Mouse (Mus musculus): ENCODE data around the gene Lhfpl2. TPM values are rescaled to one million over a fixed set of nuclear protein-coding genes. Genes with fewer than 3 reads are reported as not detected.
A peak's percentile ranks its signal among the peaks of the same experiment; 100 is the strongest.

The Lhfpl2 gene
- polyA plus RNA-seq, 1 experiment = 15.5 TPM

- Histone ChIP-seq H3ac (ENCODE audit: control insufficient read depth, insufficient read length, low read depth) (no peak overlapping the region), H3K4me3 (ENCODE audit: insufficient read depth, poor library complexity, severe bottlenecking) (no peak overlapping the region)
Measured at GRCm38 (mm10) chr13:94188200-94189086, 130.8 kb downstream of the Lhfpl2 start.

GRCm38 (mm10) chr13:94190386-94190785 lies 132.8 kb downstream of the Lhfpl2 start:
- H3K27me3 ChIP-seq (ENCODE audit: control insufficient read depth, insufficient read depth, insufficient read length) = no peaks in the 10 kb centered on the region
- peaks cover 9% of the 10 kb centered on the region for H3K36me3 ChIP-seq (ENCODE audit: control insufficient read depth, insufficient read depth)
- no peak overlapping the region for H3K4me3 ChIP-seq (ENCODE audit: insufficient read depth, poor library complexity, severe bottlenecking)
- H3K79me2 ChIP-seq (ENCODE audit: control insufficient read depth, insufficient read depth) = peaks cover 66% of the 10 kb centered on the region
- TF ChIP-seq FOSL1 (IDR thresholded peaks at IDR 0.05; ENCODE audit: insufficient read depth, low read length, poor library complexity, severe bottlenecking) (peak; percentile 50), MAX (IDR thresholded peaks at IDR 0.05) (no peak), USF1 (IDR thresholded peaks at IDR 0.05; ENCODE audit: low read depth) (no peak), CTCF (IDR thresholded peaks at IDR 0.05; ENCODE audit: control insufficient read depth, insufficient read depth, insufficient read length) (no peak), CEBPB (IDR thresholded peaks at IDR 0.05; ENCODE audit: low read depth) (no peak), MYOD1 (IDR thresholded peaks at IDR 0.05; ENCODE audit: control insufficient read depth, insufficient read length, low read depth) (peak; percentile 88), MYOG (IDR thresholded peaks at IDR 0.05; ENCODE audit: control insufficient read depth, extremely low read depth, insufficient read length) (no peak)
- H3ac ChIP-seq (ENCODE audit: control insufficient read depth, insufficient read length, low read depth) = no peak overlapping the region
- peaks cover 12% of the 10 kb centered on the region for H3K79me3 ChIP-seq (ENCODE audit: low read depth)

More at GRCm38 (mm10) chr13:94188200-94189086, 130.8 kb downstream of the Lhfpl2 start:
- TF ChIP-seq MAX (IDR thresholded peaks at IDR 0.05) = no peak
- no peak for TF ChIP-seq MYOD1 (IDR thresholded peaks at IDR 0.05; ENCODE audit: control insufficient read depth, insufficient read length, low read depth)
- no peak for TF ChIP-seq USF1 (IDR thresholded peaks at IDR 0.05; ENCODE audit: low read depth)
- TF ChIP-seq MYOG (IDR thresholded peaks at IDR 0.05; ENCODE audit: control insufficient read depth, extremely low read depth, insufficient read length) = no peak
- no peak for TF ChIP-seq FOSL1 (IDR thresholded peaks at IDR 0.05; ENCODE audit: insufficient read depth, low read length, poor library complexity, severe bottlenecking)
- TF ChIP-seq CEBPB (IDR thresholded peaks at IDR 0.05; ENCODE audit: low read depth) = no peak
- no peak for TF ChIP-seq CTCF (IDR thresholded peaks at IDR 0.05; ENCODE audit: control insufficient read depth, insufficient read depth, insufficient read length)
- Histone ChIP-seq H3K79me2 (ENCODE audit: control insufficient read depth, insufficient read depth) (peaks cover 71% of the 10 kb centered on the region), H3K27me3 (ENCODE audit: control insufficient read depth, insufficient read depth, insufficient read length) (no peaks in the 10 kb centered on the region), H3K36me3 (ENCODE audit: control insufficient read depth, insufficient read depth) (peaks cover 9% of the 10 kb centered on the region), H3K79me3 (ENCODE audit: low read depth) (peaks cover 12% of the 10 kb centered on the region)

GRCm38 (mm10) chr13:94193227-94193626 lies 135.6 kb downstream of the Lhfpl2 start:
- peaks cover 16% of the 10 kb centered on the region for H3K36me3 ChIP-seq (ENCODE audit: control insufficient read depth, insufficient read depth)
- TF ChIP-seq MYOD1 (IDR thresholded peaks at IDR 0.05; ENCODE audit: control insufficient read depth, insufficient read length, low read depth) (no peak), MYOG (IDR thresholded peaks at IDR 0.05; ENCODE audit: control insufficient read depth, extremely low read depth, insufficient read length) (no peak), MAX (IDR thresholded peaks at IDR 0.05) (no peak), USF1 (IDR thresholded peaks at IDR 0.05; ENCODE audit: low read depth) (no peak), CTCF (IDR thresholded peaks at IDR 0.05; ENCODE audit: control insufficient read depth, insufficient read depth, insufficient read length) (no peak), FOSL1 (IDR thresholded peaks at IDR 0.05; ENCODE audit: insufficient read depth, low read length, poor library complexity, severe bottlenecking) (no peak), CEBPB (IDR thresholded peaks at IDR 0.05; ENCODE audit: low read depth) (no peak)
- H3K4me3 ChIP-seq (ENCODE audit: insufficient read depth, poor library complexity, severe bottlenecking) = no peak overlapping the region
- no peaks in the 10 kb centered on the region for H3K27me3 ChIP-seq (ENCODE audit: control insufficient read depth, insufficient read depth, insufficient read length)
- peaks cover 4% of the 10 kb centered on the region for H3K79me3 ChIP-seq (ENCODE audit: low read depth)
- no peak overlapping the region for H3ac ChIP-seq (ENCODE audit: control insufficient read depth, insufficient read length, low read depth)
- H3K79me2 ChIP-seq (ENCODE audit: control insufficient read depth, insufficient read depth) = peaks cover 37% of the 10 kb centered on the region

- no peak overlapping the region for H3ac ChIP-seq (ENCODE audit: control insufficient read depth, insufficient read length, low read depth)
- peaks cover 7% of the 10 kb centered on the region for H3K36me3 ChIP-seq (ENCODE audit: control insufficient read depth, insufficient read depth)
- H3K4me3 ChIP-seq (ENCODE audit: insufficient read depth, poor library complexity, severe bottlenecking) = no peak overlapping the region
- no peaks in the 10 kb centered on the region for H3K27me3 ChIP-seq (ENCODE audit: control insufficient read depth, insufficient read depth, insufficient read length)
- no peaks in the 10 kb centered on the region for H3K79me3 ChIP-seq (ENCODE audit: low read depth)
- H3K79me2 ChIP-seq (ENCODE audit: control insufficient read depth, insufficient read depth) = no peaks in the 10 kb centered on the region
- no peak for TF ChIP-seq MYOD1 (IDR thresholded peaks at IDR 0.05; ENCODE audit: control insufficient read depth, insufficient read length, low read depth)
- TF ChIP-seq CTCF (IDR thresholded peaks at IDR 0.05; ENCODE audit: control insufficient read depth, insufficient read depth, insufficient read length) = no peak
- no peak for TF ChIP-seq CEBPB (IDR thresholded peaks at IDR 0.05; ENCODE audit: low read depth)
- no peak for TF ChIP-seq MYOG (IDR thresholded peaks at IDR 0.05; ENCODE audit: control insufficient read depth, extremely low read depth, insufficient read length)
- TF ChIP-seq FOSL1 (IDR thresholded peaks at IDR 0.05; ENCODE audit: insufficient read depth, low read length, poor library complexity, severe bottlenecking) = no peak
- no peak for TF ChIP-seq USF1 (IDR thresholded peaks at IDR 0.05; ENCODE audit: low read depth)
- no peak for TF ChIP-seq MAX (IDR thresholded peaks at IDR 0.05)
Measured at GRCm38 (mm10) chr13:94198616-94199015, 141.0 kb downstream of the Lhfpl2 start.

GRCm38 (mm10) chr13:94199829-94200228 lies 142.2 kb downstream of the Lhfpl2 start:
- no peak overlapping the region for H3ac ChIP-seq (ENCODE audit: control insufficient read depth, insufficient read length, low read depth)
- H3K4me3 ChIP-seq (ENCODE audit: insufficient read depth, poor library complexity, severe bottlenecking) = no peak overlapping the region
- H3K27me3 ChIP-seq (ENCODE audit: control insufficient read depth, insufficient read depth, insufficient read length) = no peaks in the 10 kb centered on the region
- peaks cover 7% of the 10 kb centered on the region for H3K36me3 ChIP-seq (ENCODE audit: control insufficient read depth, insufficient read depth)
- H3K79me3 ChIP-seq (ENCODE audit: low read depth) = no peaks in the 10 kb centered on the region
- TF ChIP-seq USF1 (IDR thresholded peaks at IDR 0.05; ENCODE audit: low read depth) (no peak), MYOG (IDR thresholded peaks at IDR 0.05; ENCODE audit: control insufficient read depth, extremely low read depth, insufficient read length) (no peak), MYOD1 (IDR thresholded peaks at IDR 0.05; ENCODE audit: control insufficient read depth, insufficient read length, low read depth) (no peak), CTCF (IDR thresholded peaks at IDR 0.05; ENCODE audit: control insufficient read depth, insufficient read depth, insufficient read length) (no peak), FOSL1 (IDR thresholded peaks at IDR 0.05; ENCODE audit: insufficient read depth, low read length, poor library complexity, severe bottlenecking) (no peak), MAX (IDR thresholded peaks at IDR 0.05) (no peak), CEBPB (IDR thresholded peaks at IDR 0.05; ENCODE audit: low read depth) (no peak)
- no peaks in the 10 kb centered on the region for H3K79me2 ChIP-seq (ENCODE audit: control insufficient read depth, insufficient read depth)
